Mouse (Mus musculus) c-Kit-positive CD71-positive TER-119-negative erythroid progenitor cells, embryonic 14.5 days (primary cell): ENCODE data around the gene 5830473C10Rik.

ENCODE experiments used
- DNase-seq: peaks from one replicate; pipeline ENCODE4 v3.0.0-alpha.2; 2013; ENCODE audit warnings: low read depth

The 5830473C10Rik gene

DNA sequence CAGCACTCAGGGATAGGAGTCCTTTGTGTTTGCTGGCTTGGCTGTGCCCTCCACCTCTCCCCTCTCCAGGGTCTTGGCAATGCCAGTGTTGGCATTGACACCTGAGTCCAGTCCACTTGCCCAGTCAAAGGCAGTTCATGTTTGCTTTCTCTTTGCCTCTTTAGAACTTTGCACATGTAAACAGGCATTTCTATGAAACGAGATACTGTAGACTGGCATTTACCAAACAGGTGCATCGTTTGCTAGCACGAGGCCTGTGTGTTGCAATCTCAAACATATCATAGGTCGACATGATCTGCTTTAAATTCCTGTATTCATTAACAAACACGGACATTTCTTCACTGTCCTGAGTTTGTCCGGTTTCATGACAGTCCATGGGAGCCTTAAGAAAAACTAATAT is at the start of gene 5830473C10Rik:
Gene 5830473C10Rik (plus strand): TSS at position 365 of the 400 bp plus-strand sequence.
- no peak for DNase-seq

DNA sequence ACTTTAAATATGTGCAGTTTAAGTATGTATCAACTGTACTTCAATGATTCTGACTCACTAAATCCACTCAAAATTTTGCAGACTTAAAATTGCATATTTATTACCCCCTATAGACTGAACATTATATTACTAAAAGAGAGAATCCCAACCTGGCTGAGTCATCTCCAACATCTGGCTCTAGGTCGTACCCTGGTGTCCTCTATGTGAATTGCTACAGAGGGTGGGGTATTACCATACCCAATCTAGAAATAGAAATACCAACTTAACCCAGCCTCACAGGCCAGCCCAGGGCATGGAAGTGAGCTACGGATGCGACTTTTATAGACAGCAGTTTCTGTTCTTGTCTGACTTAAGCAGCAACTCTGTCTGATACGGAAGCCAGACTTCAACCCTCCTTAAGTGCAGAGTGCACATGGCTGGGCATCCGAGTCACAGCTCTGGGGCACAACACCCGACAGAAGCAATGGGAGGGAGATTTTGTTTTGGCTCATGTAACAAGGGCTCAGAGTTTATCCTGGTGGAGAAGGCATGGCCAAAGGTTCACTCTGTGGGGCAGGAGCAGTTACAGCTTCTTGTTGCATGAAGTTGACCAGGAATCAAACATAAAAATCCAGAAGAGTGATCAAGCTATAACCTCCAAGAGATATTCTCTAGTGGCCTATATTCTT is 48.5 kb upstream of the 5830473C10Rik start:
- DNase-seq: no peak

DNA sequence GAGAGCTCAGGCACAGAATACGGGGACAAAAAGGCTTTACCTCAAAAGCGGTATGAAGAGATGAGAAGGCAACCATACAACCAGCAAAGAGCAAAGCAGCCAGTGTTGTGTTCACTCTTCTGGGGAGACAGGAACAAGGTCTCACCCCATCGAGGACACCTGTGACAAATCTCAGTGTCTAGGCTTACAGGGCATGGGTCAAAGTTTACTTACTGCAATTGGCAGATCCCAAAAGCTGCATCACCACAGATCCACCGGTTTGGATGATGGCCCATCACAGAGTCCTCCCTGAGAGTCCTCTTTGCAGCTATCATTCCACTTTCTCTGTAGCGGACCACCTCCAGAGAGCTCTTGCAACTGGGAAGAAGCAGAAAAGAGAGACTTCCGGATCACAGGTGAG is 45.3 kb upstream of the 5830473C10Rik start:
- no peak for DNase-seq

DNA sequence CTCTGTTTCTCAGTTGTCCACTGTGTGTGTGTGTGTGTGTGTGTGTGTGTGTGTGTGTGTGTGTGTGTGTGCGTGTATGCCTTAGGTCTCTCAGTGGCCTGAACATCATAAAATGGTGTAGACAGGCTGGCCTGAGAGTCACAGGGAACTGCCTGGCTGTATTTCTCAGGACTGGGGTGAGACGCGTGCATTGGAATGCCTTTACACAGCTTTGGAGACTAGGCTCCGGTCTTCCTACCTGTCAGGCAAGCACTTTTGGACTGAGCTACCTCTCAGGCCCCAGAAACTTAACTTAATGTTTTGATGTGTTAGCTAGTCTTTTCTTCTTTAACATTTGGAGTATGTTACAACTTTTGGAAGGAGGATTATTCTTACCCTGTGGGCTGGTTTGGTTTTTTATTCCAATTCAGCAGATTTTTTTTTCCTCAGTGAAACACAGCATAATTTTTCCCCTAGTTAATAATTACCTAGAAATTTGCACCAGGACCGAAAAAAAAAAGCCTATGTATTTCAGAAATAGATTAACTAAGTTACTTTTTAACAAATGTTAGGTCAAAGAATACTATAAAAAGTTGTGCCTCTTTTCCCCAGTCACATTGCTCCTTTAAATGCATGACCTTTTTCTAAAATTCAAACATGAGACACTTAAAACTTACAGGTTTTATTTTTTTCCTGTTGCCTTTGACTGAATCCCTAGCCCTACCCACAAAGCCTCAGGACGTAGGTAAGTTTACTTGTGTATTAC is 42.4 kb upstream of the 5830473C10Rik start, which contains the start of gene Afm:
Gene Afm (plus strand): TSS at position 577 of the 745 bp plus-strand sequence.
- DNase-seq: no peak

DNA sequence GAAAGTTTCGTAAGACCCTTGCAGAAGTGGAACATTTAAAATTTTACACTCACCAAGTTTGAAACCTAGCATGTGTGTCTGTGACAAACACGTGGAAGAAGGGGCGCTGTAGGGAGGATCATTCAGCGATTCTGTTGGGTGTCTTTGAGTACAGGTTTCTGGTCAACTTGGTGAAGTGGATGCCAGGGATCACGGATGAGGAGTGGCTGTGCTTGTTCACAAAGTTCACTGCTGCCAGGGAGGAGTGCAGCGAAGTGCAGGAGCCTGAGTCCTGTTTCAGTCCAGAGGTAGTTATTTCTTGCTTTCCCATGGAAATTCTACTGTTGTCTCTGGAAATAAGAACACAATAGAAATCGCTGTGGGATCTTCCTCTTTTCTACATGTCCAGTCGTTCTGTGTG is 9.7 kb upstream of the 5830473C10Rik start:
- DNase-seq: no peak

DNA sequence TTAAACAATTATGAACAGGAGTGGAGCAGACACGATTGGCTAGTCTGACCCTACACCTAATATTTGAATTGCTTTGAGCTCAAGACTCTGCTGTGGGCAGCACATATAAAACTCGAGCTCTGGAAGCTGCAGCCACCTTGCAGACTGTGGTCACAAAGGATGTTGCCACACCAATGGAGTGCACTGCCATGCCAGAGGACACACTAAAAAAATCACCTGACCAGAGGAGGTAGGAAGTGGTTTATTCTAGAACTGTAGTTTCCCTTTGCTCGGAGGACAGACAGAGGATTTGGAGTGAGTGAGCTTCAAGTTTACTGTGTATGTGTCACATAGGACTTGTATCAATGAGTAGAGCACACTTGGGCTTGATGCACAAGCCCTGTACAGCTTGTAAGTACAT is 4.9 kb upstream of the 5830473C10Rik start:
- DNase-seq: no peak

DNA sequence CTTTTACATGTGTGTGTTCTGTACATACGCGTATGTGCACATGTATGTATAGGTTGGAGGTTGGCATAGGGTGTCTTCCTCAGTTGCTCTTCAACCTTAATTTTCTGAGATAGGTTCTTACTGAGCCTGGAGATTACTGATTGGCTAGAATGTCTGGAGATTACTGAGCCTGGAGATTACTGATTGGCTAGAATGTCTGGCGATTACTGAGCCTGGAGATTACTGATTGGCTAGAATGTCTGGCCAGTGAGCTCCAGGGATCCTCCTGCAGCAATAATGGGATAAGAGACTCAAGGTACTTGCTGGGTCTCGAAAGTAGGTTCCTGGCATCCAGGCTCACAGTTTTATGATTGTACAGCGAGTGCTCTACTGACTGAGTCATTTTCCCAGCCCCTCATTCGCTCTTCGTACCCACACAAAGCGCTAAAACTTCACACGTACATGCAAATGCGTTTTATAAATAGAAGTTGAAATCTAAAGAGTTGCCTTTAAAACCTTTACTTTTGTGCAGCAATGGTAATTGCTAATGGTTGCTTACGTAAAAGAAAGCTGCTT is 891 bp downstream of the 5830473C10Rik start:
- no peak for DNase-seq

DNA sequence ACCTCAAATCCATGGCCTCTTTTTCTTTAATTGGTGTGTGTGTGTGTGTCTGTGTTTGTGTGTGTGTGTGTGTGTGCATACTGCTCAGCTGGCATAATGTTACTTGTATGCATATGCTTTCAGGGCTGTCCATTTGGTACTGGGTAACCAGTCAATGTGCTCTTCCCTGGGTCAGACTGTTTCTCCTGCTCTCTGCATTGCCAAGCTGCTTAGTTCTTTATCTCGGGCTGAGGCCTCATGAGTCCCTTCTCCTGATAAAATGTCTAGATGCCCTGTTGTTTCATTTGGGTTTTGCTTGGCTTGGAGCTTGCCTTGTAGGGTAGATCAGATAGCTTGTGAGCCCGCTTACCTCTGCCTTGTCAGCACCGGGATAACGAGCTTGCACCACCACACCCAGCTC is 2.0 kb downstream of the 5830473C10Rik start:
- DNase-seq: no peak

DNA sequence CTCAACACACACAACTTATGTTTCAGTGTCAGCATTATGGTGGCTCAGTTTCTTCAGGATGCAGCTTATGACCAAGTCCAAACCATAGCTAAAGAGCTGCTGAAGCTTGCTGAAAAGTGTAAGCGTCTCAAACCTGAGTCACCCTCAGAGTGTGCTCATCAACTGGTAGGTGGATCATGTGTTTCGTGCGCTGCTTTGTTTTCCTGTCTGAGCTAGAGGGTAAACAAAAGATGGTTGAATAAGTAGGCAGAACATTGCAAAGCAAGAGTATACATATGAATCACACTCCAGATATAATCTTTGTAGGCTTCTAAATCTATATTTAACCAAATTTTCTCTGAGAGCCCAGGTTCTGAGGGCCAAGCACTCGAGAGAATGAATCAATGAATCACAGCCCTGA is 3.3 kb downstream of the 5830473C10Rik start:
- no peak for DNase-seq

DNA sequence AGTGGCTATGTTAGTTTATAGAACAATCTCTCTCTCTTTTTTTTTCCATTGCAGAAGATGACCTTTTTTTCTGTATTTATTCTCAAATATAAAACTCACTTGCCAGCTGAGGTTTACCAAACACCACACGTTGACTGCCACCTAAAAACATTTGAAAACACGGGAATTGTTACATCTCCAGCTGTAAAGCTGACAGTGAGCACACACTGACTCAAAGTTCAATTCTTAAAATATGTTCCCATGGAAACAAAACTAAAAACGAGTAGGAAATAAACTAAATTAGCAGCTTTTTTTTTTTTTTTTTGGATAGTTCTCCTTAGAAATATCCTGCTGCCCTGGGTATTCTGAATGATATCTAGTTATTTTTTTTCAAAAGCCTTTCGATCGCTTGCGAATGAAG is 4.3 kb downstream of the 5830473C10Rik start:
- no peak for DNase-seq

DNA sequence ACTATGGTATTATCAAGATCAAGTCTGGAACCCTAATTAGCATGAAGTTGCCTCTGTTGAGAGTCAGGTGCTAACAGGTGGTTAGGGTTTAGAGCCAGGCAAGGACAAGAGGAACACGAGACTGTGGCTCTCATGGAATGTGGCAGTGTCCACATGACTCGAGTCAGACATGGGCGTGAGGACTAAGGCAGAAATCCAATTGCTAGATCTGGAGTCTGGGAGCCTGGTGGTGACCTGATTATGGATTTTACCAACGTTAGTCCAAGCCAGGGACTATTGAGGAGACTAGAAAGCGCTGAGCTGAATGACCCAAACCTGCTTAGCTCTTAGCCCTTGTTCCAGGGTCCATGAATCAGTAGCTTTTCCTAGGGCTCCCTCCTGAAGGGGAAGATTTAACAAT is 6.9 kb downstream of the 5830473C10Rik start:
- no peak for DNase-seq

DNA sequence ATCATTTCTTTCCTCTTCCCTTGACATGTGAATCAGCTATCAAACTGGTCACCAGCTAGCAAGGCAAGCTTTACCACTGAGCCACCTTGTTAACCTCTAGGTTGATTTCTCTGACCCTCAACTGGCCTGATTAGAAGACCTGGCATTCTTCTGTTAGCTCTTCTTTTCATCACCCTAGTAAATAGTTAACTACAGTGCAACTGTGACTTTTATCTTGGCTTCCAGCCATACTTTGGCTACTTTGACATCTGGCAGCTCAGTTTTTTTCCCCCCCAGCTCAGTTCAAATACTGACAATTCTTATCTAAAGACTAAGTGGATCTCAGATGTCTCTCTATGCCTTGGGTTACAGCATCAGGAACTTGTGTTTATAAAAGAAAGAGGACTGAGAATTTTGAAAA is 7.4 kb downstream of the 5830473C10Rik start:
- DNase-seq: no peak

DNA sequence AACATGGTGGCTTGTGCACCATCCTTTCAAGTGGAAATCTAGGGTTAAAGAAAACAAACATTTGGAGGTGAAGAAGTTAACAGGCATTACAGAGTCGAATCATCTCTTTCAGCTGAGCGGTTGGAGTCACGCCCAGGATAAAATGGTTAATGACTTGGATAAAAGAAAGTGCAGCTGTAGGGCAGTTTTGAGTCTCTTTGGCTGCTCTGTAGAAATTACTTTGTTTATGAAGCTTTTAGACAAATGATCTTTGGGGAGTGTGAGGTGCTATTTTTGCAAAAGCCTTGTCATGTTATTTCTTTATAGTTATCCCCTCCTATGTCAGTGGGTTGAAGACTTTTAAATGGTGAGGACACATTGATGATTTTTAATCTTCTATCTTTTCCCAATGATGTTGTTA is 10.3 kb downstream of the 5830473C10Rik start:
- DNase-seq: no peak

DNA sequence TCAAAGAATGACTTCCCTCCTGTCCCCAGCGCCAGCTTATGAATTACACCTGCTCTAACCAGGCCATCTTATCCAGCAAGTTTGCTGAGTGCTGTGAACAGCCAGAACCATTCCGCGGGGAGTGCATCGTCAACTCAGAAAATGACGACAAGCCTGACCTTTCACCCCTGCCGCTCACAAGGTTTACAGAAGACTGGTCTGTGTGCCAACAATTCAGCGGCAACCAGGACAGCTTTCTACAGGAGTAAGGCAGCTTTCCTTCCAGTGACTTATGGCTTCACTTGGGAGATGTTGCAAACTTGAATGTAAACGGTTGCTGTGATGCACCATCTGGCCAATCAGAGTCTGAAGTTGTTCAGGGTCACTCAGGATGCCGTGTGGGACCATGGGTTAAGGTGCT is 16.8 kb downstream of the 5830473C10Rik start:
- DNase-seq: no peak

DNA sequence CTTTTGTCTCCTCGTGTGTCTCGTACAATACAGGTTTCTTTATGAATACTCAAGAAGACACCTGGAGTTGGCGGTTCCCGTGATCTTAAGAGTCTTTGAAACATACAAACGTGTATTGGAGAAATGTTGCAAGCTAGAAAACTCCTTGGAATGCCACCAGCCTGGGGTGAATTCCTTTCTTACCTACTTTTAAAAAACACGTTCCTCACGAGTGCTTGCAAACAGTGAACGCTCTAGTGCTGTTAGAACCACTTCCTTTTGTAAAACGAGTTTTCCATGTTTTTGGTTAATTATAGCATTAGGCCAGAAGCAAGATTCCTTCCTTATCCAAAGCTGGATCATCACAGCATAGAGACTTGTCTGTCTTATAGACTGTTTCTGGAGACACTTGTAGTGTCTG is 18.6 kb downstream of the 5830473C10Rik start:
- DNase-seq: no peak

DNA sequence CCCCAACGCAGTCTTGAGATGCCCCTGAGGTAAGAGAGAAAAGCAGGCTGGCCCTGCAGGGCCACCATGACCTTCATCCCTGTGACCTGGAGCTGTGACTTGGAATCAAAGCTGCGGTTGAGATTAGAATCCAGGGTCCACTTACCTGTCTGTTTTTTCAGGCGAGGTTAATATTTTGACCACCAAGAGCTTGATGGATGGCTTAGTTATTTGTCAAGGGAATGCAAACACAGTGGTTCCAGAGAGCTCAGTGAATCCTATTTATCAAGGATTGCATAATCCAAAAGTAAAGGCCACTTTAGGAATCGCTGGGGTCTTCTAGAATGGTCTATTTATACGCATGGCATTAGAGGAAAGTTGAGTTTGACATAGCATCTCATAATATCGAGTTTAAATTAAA is 21.3 kb downstream of the 5830473C10Rik start:
- no peak for DNase-seq

DNA sequence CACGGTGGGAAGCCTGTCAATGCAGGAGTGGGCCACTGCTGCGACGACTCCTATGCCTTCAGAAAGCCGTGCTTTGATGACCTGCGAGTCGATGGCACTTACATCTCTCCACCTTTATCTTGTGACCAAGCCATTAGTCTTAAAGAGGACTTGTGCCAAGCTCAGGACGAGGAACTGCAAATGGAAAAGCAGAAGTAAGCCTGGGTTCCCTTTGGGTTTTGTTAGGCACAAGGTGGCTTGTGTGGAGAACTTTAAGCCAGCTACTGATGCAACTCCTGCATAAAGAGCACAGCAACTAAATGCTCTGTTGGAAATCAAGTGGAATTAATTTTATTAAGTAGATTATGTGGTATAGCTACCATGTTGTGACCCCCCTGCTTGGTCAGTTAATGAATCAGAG is 23.9 kb downstream of the 5830473C10Rik start:
- DNase-seq: no peak

DNA sequence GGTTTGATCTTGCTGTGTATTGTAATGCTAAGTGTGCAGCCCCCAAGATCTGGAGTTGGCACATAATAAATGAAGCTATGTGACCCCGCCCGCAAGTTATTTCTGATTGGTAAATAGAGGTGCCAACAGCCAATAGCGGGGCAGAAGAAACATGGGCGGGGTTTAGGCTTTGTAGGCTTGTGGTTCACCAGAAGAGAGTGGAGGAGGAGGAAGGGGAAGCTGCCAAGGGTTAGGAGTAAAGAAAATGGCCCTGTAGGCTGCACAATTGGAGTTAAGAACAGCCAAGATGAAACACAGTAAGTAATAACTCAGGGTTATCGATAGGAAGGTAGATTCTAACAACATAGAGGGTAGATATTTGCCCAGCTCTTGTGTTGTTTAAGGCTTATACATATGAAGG is 25.6 kb downstream of the 5830473C10Rik start:
- DNase-seq: no peak

DNA sequence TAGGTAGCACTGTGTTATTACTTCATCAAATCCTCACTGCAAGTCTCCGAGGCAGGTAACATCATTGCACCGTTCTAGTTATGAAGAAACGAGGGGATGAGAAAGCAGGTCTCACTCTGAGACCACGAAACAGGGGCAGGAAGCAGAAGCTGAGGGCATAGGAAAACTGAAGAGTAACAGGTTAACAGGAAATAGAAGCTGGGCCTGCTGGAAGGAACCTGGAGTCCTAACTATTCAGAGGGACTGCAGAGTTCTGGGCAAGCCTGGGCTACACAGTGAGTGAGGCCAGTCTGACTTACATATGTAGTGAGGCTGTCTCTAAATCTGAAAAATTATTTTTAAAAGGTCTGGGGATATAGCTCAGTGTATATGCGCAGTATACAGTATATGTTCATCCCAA is 27.2 kb downstream of the 5830473C10Rik start:
- DNase-seq: no peak

DNA sequence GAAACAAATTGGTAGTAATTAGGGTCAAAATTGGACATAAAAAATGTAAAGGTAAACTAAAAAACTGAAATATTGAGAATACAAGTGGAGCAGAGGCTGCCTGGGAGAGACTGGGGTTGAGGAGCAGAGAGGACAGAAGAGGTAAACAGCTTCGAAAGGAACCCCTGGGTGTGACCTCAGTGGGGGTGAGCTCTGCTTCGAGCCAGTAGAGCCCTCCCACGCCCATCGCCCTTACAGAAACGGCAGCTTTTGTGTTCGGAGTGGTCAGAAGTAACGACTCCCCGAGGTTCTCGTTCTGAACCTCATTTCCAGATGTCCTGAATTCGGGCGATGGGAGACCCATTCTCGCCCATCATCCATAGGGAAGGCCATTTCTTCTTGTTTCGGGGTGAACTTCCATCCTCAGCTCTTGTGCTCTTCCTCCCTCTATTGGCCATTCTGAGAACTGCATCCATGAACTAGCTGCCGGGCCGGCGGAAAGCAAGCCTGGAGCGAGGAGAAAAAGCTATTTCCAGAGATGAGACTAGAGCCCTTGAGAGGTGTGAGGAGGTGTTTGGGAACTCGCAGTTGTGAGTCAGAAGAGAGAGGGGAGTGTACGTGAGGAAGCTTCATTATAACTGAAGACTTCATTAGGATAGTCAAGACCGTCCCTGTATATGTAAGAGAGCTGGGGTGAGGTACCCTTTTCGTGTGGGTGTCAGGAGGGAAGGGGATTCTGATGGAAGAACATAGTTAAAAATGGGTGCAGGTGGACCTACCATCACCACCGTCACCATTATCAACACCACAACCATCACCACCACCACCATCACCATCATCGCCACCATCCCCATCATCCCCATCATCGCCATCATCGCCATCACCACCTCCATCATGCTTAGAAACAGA is 28.0 kb downstream of the 5830473C10Rik start:
- peak; percentile 60 for DNase-seq

DNA sequence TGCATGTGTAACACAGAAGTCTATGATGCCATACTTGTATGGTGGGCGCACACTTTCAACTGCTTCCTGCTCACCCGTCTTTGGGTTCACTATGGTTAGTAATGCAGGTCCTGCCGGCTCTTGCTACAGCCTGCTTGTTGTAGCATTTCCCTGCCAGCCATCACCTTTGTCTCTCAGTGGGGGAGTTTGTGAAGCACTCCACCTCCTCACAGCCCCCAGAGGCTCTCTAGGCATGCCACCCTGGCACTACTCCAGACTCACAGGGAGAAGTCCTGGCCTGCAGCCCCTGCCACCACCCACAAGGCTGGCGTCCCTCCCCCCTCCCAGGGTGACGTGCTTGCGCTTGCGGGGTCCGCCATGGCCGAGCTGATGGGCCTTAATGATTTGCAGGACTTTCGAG is 29.8 kb downstream of the 5830473C10Rik start:
- DNase-seq: no peak

DNA sequence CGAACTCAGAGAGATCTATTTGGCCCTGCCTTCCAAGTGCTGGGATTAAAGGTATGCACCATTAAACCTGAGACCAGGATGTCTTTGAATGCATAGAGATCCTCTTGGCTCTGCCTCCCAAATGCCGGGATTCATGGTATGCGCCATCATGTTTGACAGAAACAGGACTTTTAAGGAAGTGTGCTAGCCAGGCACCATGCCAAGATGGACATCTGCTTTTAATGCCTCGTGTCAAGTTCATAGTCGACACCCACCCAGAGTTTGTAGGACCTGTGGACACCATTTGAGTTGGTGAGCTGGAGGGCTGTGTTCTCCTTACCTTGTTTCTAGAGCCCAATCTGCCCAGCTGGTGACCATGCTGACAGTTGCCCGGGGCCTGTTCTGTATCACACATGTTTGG is 31.0 kb downstream of the 5830473C10Rik start:
- DNase-seq: no peak
